ENCODE assay signal across 11 mouse cellular contexts in genomic region chr8:92678407-92678806, GRCm38 (mm10). TPM values are rescaled to one million over a fixed set of nuclear protein-coding genes. Genes with fewer than 3 reads are reported as not detected.
DNase-seq lines count a peak whose midpoint lies in the region; ATAC-seq and TF ChIP-seq lines count a peak whose summit lies in the region.
"Had no signal": no experiment of that assay in that cellular context is flagged by ENCODE, and none has a peak within 500 bp of the region (broad histone marks: within the 10 kb centered on the region; RNA-seq: fewer than 3 reads in every experiment).

No protein-coding gene starts in this region.

- no peak for TF ChIP-seq EP300 in heart, postnatal 0 days (IDR thresholded peaks at IDR 0.05; ENCODE audit: low read depth)

- no peaks in the 10 kb centered on the region for H3K9me3 ChIP-seq in heart, postnatal 0 days (replicated peaks; ENCODE audit: control insufficient read depth, low read length)
- no peaks in the 10 kb centered on the region for H3K9me3 ChIP-seq in hindbrain, embryonic 16.5 days (ENCODE audit: control insufficient read depth, low read length)
- no peaks in the 10 kb centered on the region for H3K9me3 ChIP-seq in limb, embryonic 12.5 days
- no peaks in the 10 kb centered on the region for H3K9me3 ChIP-seq in stomach, embryonic 14.5 days (ENCODE audit: control insufficient read depth, low read depth, low read length)

- H3K36me3 ChIP-seq in heart, postnatal 0 days (replicated peaks; ENCODE audit: control insufficient read depth, insufficient read depth, low read length), result no peaks in the 10 kb centered on the region
- no peaks in the 10 kb centered on the region for H3K36me3 ChIP-seq in hindbrain, embryonic 16.5 days (ENCODE audit: control insufficient read depth, insufficient read depth, low read length)
- H3K36me3 ChIP-seq in limb, embryonic 12.5 days, result no peaks in the 10 kb centered on the region
- H3K36me3 ChIP-seq in stomach, embryonic 14.5 days (ENCODE audit: control insufficient read depth, insufficient read depth, low read length), result no peaks in the 10 kb centered on the region

- intact Hi-C loops in heart, postnatal 14 days (cut with DNase I), result no loop called here
- intact Hi-C loops in gastrocnemius, adult 2 months (cut with DNase I), result no loop called here

- peaks cover 69% of the 10 kb centered on the region for H3K27me3 ChIP-seq in heart, postnatal 0 days (ENCODE audit: control insufficient read depth, insufficient read depth, low read length)
- peaks cover 45% of the 10 kb centered on the region for H3K27me3 ChIP-seq in hindbrain, embryonic 16.5 days (replicated peaks; ENCODE audit: control insufficient read depth, insufficient read depth, low read length)
- H3K27me3 ChIP-seq in limb, embryonic 12.5 days, result peaks cover 89% of the 10 kb centered on the region
- peaks cover 77% of the 10 kb centered on the region for H3K27me3 ChIP-seq in stomach, embryonic 14.5 days (ENCODE audit: control insufficient read depth, insufficient read depth, low read length)

- no peak overlapping the region for H3K9ac ChIP-seq in heart, postnatal 0 days (replicated peaks; ENCODE audit: low read depth, low read length)
- H3K9ac ChIP-seq in hindbrain, embryonic 16.5 days (ENCODE audit: low read depth, low read length), result no peak overlapping the region
- no peak overlapping the region for H3K9ac ChIP-seq in limb, embryonic 12.5 days (replicated peaks)
- no peak overlapping the region for H3K9ac ChIP-seq in stomach, embryonic 14.5 days (replicated peaks; ENCODE audit: low read depth, low read length)

- peak overlapping the region; percentile 8 for H3K4me3 ChIP-seq in heart, postnatal 0 days (ENCODE audit: low read depth, low read length)
- peak overlapping the region; percentile 17; the same call in 1 of the 2 replicates for H3K4me3 ChIP-seq in hindbrain, embryonic 16.5 days (ENCODE audit: low read length)
- H3K4me3 ChIP-seq in limb, embryonic 12.5 days (replicated peaks), result peak overlapping the region; percentile 8
- H3K4me3 ChIP-seq in stomach, embryonic 14.5 days (ENCODE audit: low read depth, low read length), result peak overlapping the region; percentile 9; the same call in 1 of the 2 replicates
- no peak overlapping the region for H3K4me3 ChIP-seq in gastrocnemius, adult 2 months

- no peak for ATAC-seq in heart, postnatal 0 days (ENCODE audit: insufficient read depth, low read depth)
- ATAC-seq in hindbrain, embryonic 16.5 days, result no peak
- ATAC-seq in limb, embryonic 12.5 days (ENCODE audit: insufficient number of reproducible peaks, insufficient read depth, low FRiP score, low TSS enrichment, low read depth), result no peak
- no peak for ATAC-seq in stomach, embryonic 14.5 days (ENCODE audit: insufficient number of reproducible peaks, insufficient read depth, low FRiP score, low read depth)

- DNase-seq in heart, postnatal 0 days (ENCODE audit: low spot score), result no peak
- DNase-seq in heart, postnatal 14 days, result no peak
- DNase-seq in cerebellum, adult 9-11 months, result no peak
- no peak for DNase-seq in ovary, postnatal 36 days (ENCODE audit: low spot score)
- DNase-seq in gastrocnemius, adult 2 months, result no peak
- DNase-seq: heart, postnatal 36 days; lung, postnatal 36 days had no signal

- 15% methylated on average over 16 of the region's 16 CpGs for WGBS in heart, postnatal 0 days
- 16% methylated on average over 16 of the region's 16 CpGs for WGBS in hindbrain, embryonic 16.5 days
- WGBS in limb, embryonic 12.5 days, result 10% methylated on average over 16 of the region's 16 CpGs
- WGBS in stomach, embryonic 14.5 days, result 12% methylated on average over 16 of the region's 16 CpGs

- H3K4me1 ChIP-seq in heart, postnatal 0 days (ENCODE audit: control insufficient read depth, insufficient read depth), result peaks cover 4% of the 10 kb centered on the region; the same call in 1 of the 2 replicates
- peaks cover 13% of the 10 kb centered on the region for H3K4me1 ChIP-seq in hindbrain, embryonic 16.5 days (ENCODE audit: control insufficient read depth, insufficient read depth, low read depth, low read length)
- peaks cover 22% of the 10 kb centered on the region for H3K4me1 ChIP-seq in limb, embryonic 12.5 days (replicated peaks)
- peaks cover 12% of the 10 kb centered on the region; the same call in 1 of the 2 replicates for H3K4me1 ChIP-seq in stomach, embryonic 14.5 days (ENCODE audit: control insufficient read depth, insufficient read depth, low read length)

- H3K27ac ChIP-seq in heart, postnatal 0 days (ENCODE audit: low read depth), result no peak overlapping the region
- H3K27ac ChIP-seq in hindbrain, embryonic 16.5 days (ENCODE audit: low read depth, low read length), result no peak overlapping the region
- H3K27ac ChIP-seq in limb, embryonic 12.5 days, result no peak overlapping the region
- H3K27ac ChIP-seq in stomach, embryonic 14.5 days (ENCODE audit: low read length), result no peak overlapping the region
- no peak overlapping the region for H3K27ac ChIP-seq in gastrocnemius, adult 2 months

- TF ChIP-seq CTCF in heart, postnatal 0 days (IDR thresholded peaks at IDR 0.05; ENCODE audit: low read depth), result no peak
- no peak for TF ChIP-seq CTCF in gastrocnemius, adult 2 months (IDR thresholded peaks at IDR 0.05)

- peak overlapping the region; percentile 12; the same call in 1 of the 2 replicates for H3K4me2 ChIP-seq in heart, postnatal 0 days (ENCODE audit: low read depth, low read length)
- peak overlapping the region; percentile 31 for H3K4me2 ChIP-seq in hindbrain, embryonic 16.5 days (ENCODE audit: low read length)
- H3K4me2 ChIP-seq in limb, embryonic 12.5 days, result peak overlapping the region; percentile 41
- peak overlapping the region; percentile 14; the same call in 1 of the 2 replicates for H3K4me2 ChIP-seq in stomach, embryonic 14.5 days (replicated peaks; ENCODE audit: low read depth, low read length)

RNA-seq across cellular contexts. Expression of gene Irx6, which starts 4.3 kb away (rescaled TPM):
- not detected in 2 replicates for total RNA-seq in heart, postnatal 0 days (2014; rRNA removed; ENCODE audit: low replicate concordance)
- 0.07 and 0.08 TPM in 2 replicates for polyA plus RNA-seq in heart, postnatal 0 days (2015; fragmentation: Nextera tagmentation; extraction: Ambion mirVana)
- not detected for total RNA-seq in heart, postnatal 14 days (2021)
- 0.66 and 0.84 TPM in 2 replicates for polyA plus RNA-seq in hindbrain, embryonic 16.5 days (2015; fragmentation: Nextera tagmentation; extraction: Ambion mirVana)
- 2.0 and 2.2 TPM in 2 replicates for polyA plus RNA-seq in limb, embryonic 12.5 days (2016; fragmentation: Nextera tagmentation; extraction: Ambion mirVana)
- not detected in 2 replicates for polyA plus RNA-seq in stomach, embryonic 14.5 days (2014; fragmentation: Nextera tagmentation; extraction: Ambion mirVana)
- not detected for total RNA-seq in gastrocnemius, adult 2 months (2021)
- total RNA-seq: heart, postnatal 36 days had no signal
- polyA plus RNA-seq: spleen, adult 2 months had no signal
